Mouse (Mus musculus): Measurements from ENCODE around the gene Olfr229. TPM values are rescaled to one million over a fixed set of nuclear protein-coding genes. Genes with fewer than 3 reads are reported as not detected.

Olfr229 gene
- polyA plus RNA-seq, 1 experiment from 2014 or later: not detected

Other genes with a start within 250 kb of the Olfr229 start
- gene Olfr963, start 240.1 kb upstream of the Olfr229 start, polyA plus RNA-seq (2015; fragmentation: Nextera tagmentation; extraction: Ambion mirVana): not detected in 2 replicates
- not detected in 2 replicates for gene Olfr149, start 200.2 kb upstream of the Olfr229 start, polyA plus RNA-seq (2015; fragmentation: Nextera tagmentation; extraction: Ambion mirVana)
- not detected in 2 replicates for gene Olfr965, start 196.0 kb upstream of the Olfr229 start, polyA plus RNA-seq (2015; fragmentation: Nextera tagmentation; extraction: Ambion mirVana)
- not detected in 2 replicates for gene Olfr150, start 176.4 kb upstream of the Olfr229 start, polyA plus RNA-seq (2015; fragmentation: Nextera tagmentation; extraction: Ambion mirVana)
- gene Olfr967, start 161.1 kb upstream of the Olfr229 start, polyA plus RNA-seq (2015; fragmentation: Nextera tagmentation; extraction: Ambion mirVana): not detected in 2 replicates
- gene Olfr968, start 124.1 kb upstream of the Olfr229 start, polyA plus RNA-seq (2015; fragmentation: Nextera tagmentation; extraction: Ambion mirVana): not detected in 2 replicates
- gene Olfr969, start 116.4 kb upstream of the Olfr229 start, polyA plus RNA-seq (2015; fragmentation: Nextera tagmentation; extraction: Ambion mirVana): not detected in 2 replicates
- not detected in 2 replicates for gene Olfr970, start 98.5 kb upstream of the Olfr229 start, polyA plus RNA-seq (2015; fragmentation: Nextera tagmentation; extraction: Ambion mirVana)
- gene Olfr971, start 70.5 kb upstream of the Olfr229 start, polyA plus RNA-seq (2015; fragmentation: Nextera tagmentation; extraction: Ambion mirVana): not detected in 2 replicates
- not detected in 2 replicates for gene Olfr972, start 40.9 kb upstream of the Olfr229 start, polyA plus RNA-seq (2015; fragmentation: Nextera tagmentation; extraction: Ambion mirVana)
- gene Olfr974, start 30.2 kb downstream of the Olfr229 start, polyA plus RNA-seq (2015; fragmentation: Nextera tagmentation; extraction: Ambion mirVana): not detected in 2 replicates
- gene Olfr975, start 44.7 kb downstream of the Olfr229 start, polyA plus RNA-seq (2015; fragmentation: Nextera tagmentation; extraction: Ambion mirVana): not detected in 2 replicates
- gene Olfr976, start 53.8 kb downstream of the Olfr229 start, polyA plus RNA-seq (2015; fragmentation: Nextera tagmentation; extraction: Ambion mirVana): not detected in 2 replicates
- not detected in 2 replicates for gene Olfr978, start 84.8 kb downstream of the Olfr229 start, polyA plus RNA-seq (2015; fragmentation: Nextera tagmentation; extraction: Ambion mirVana)
- gene Olfr979, start 96.1 kb downstream of the Olfr229 start, polyA plus RNA-seq (2015; fragmentation: Nextera tagmentation; extraction: Ambion mirVana): not detected in 2 replicates
- not detected in 2 replicates for gene Olfr980, start 102.2 kb downstream of the Olfr229 start, polyA plus RNA-seq (2015; fragmentation: Nextera tagmentation; extraction: Ambion mirVana)
- gene Olfr981, start 114.1 kb downstream of the Olfr229 start, polyA plus RNA-seq (2015; fragmentation: Nextera tagmentation; extraction: Ambion mirVana): not detected in 2 replicates
- not detected in 2 replicates for gene Olfr982, start 166.5 kb downstream of the Olfr229 start, polyA plus RNA-seq (2015; fragmentation: Nextera tagmentation; extraction: Ambion mirVana)
- not detected in 2 replicates for gene Olfr983, start 186.3 kb downstream of the Olfr229 start, polyA plus RNA-seq (2015; fragmentation: Nextera tagmentation; extraction: Ambion mirVana)
- gene Olfr984, start 206.9 kb downstream of the Olfr229 start, polyA plus RNA-seq (2015; fragmentation: Nextera tagmentation; extraction: Ambion mirVana): not detected in 2 replicates
- gene Olfr985, start 222.8 kb downstream of the Olfr229 start, polyA plus RNA-seq (2015; fragmentation: Nextera tagmentation; extraction: Ambion mirVana): not detected in 2 replicates
- gene Tmem225, start 240.8 kb downstream of the Olfr229 start, polyA plus RNA-seq (2015; fragmentation: Nextera tagmentation; extraction: Ambion mirVana): not detected in 2 replicates